Comparison of ENCODE assay signal across 7 mouse cellular contexts in the genomic region with DNA sequence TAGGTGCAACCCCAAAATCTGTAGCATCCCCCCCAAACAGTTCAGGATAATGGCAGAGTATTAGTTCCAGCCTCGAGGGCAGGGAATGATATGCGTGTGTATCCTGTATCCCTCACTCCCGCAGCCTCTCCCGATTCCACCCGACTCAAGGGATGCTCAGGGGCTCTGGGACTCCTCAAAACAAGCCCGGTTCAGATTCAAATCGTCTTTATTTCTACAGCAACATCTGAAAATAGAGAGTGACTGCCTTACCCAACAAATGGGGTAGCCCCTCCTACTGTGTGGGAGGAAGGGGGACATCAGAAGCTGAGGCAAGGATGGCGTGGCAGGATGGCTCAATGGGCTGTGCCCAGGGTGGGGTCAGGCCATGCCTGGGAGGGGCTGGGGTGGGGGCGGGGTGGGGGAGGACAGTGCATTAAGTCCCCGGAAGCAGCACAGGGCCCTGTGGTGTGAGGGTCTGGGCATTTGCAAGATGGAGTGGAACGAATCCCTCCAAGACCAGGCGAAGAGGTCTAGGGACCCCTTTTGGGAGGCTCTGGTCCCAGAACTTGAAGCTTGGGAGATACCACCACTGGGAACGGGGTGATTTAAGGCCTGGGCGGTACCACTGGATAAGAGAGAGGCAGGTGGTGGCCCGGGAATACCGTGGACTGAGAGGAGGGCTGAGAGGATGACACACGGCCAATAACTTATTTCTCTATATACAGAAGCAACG. TPM values are rescaled to one million over a fixed set of nuclear protein-coding genes. Genes with fewer than 3 reads are reported as not detected.
A peak's percentile ranks its signal among the peaks of the same experiment; 100 is the strongest.
DNase-seq lines count a peak whose midpoint lies in the region; ATAC-seq and TF ChIP-seq lines count a peak whose summit lies in the region.

No protein-coding gene starts in this region.

- no peaks in the 10 kb centered on the region for H3K27me3 ChIP-seq in kidney, embryonic 16.5 days (ENCODE audit: insufficient read depth, low read length)
- H3K27me3 ChIP-seq in E14TG2a.4 (ENCODE audit: insufficient read depth, low read length), result no peaks in the 10 kb centered on the region
- H3K27me3 ChIP-seq in embryonic facial prominence, embryonic 10.5 days (replicated peaks; ENCODE audit: low read depth, poor library complexity, severe bottlenecking), result no peaks in the 10 kb centered on the region
- H3K27me3 ChIP-seq in limb, embryonic 13.5 days, result no peaks in the 10 kb centered on the region

- peak overlapping the region; percentile 88; the same call in 1 of the 2 replicates for H3K4me3 ChIP-seq in kidney, embryonic 16.5 days (ENCODE audit: low read length)
- 0 out of 2 replicates have a peak overlapping the region, but pooled peaks have one; percentile 93 for H3K4me3 ChIP-seq in E14TG2a.4 (replicated peaks; ENCODE audit: low read length)
- H3K4me3 ChIP-seq in embryonic facial prominence, embryonic 10.5 days, result peak overlapping the region; percentile 77; the same call in 1 of the 2 replicates
- no peak overlapping the region for H3K4me3 ChIP-seq in limb, embryonic 13.5 days

- peak overlapping the region; percentile 81; the same call in 1 of the 2 replicates for H3K27ac ChIP-seq in kidney, embryonic 16.5 days (ENCODE audit: low read length)
- H3K27ac ChIP-seq in embryonic facial prominence, embryonic 10.5 days (replicated peaks), result no peak overlapping the region
- no peak overlapping the region for H3K27ac ChIP-seq in limb, embryonic 13.5 days

- no peak overlapping the region for H3K4me2 ChIP-seq in kidney, embryonic 16.5 days (replicated peaks; ENCODE audit: low read depth, low read length)
- peak overlapping the region; percentile 96; the same call in 1 of the 2 replicates for H3K4me2 ChIP-seq in limb, embryonic 13.5 days (replicated peaks)

- 0 out of 2 replicates have a peak, but pooled peaks have one; percentile 1 for ATAC-seq in kidney, embryonic 16.5 days (ENCODE audit: low FRiP score, low TSS enrichment)
- ATAC-seq in limb, embryonic 13.5 days (ENCODE audit: low FRiP score, low read depth), result no peak
- no peak for ATAC-seq in erythroid progenitor cell, adult 5-6 weeks (replicated peaks; ENCODE audit: low FRiP score, poor library complexity, severe bottlenecking)
- ATAC-seq in frontal cortex, adult (ENCODE audit: low TSS enrichment), result no peak

- peaks cover 28% of the 10 kb centered on the region for H3K4me1 ChIP-seq in kidney, embryonic 16.5 days (ENCODE audit: insufficient read depth, low read length)
- H3K4me1 ChIP-seq in E14TG2a.4 (replicated peaks; ENCODE audit: low read depth, low read length), result peaks cover 53% of the 10 kb centered on the region
- H3K4me1 ChIP-seq in embryonic facial prominence, embryonic 10.5 days, result peaks cover 36% of the 10 kb centered on the region
- H3K4me1 ChIP-seq in limb, embryonic 13.5 days, result peaks cover 13% of the 10 kb centered on the region

- H3K36me3 ChIP-seq in kidney, embryonic 16.5 days (ENCODE audit: insufficient read depth, low read length), result peaks cover 62% of the 10 kb centered on the region
- peaks cover 72% of the 10 kb centered on the region for H3K36me3 ChIP-seq in E14TG2a.4 (ENCODE audit: insufficient read depth, low read length)
- H3K36me3 ChIP-seq in embryonic facial prominence, embryonic 10.5 days (replicated peaks), result peaks cover 78% of the 10 kb centered on the region
- peaks cover 72% of the 10 kb centered on the region for H3K36me3 ChIP-seq in limb, embryonic 13.5 days

- peak overlapping the region; percentile 15; the same call in 1 of the 2 replicates for H3K9ac ChIP-seq in kidney, embryonic 16.5 days (replicated peaks; ENCODE audit: low read length)
- H3K9ac ChIP-seq in limb, embryonic 13.5 days, result no peak overlapping the region

- no peak for TF ChIP-seq CTCF in E14TG2a.4 (conservative IDR thresholded peaks at IDR 0.05; ENCODE audit: low read length)

- DNase-seq in kidney, postnatal 36 days, result no peak
- no peak for DNase-seq in embryonic facial prominence, embryonic 10.5 days (ENCODE audit: low spot score)

- WGBS in kidney, embryonic 16.5 days, result 69% methylated on average over 18 of the region's 18 CpGs
- WGBS in embryonic facial prominence, embryonic 10.5 days, result 74% methylated on average over 18 of the region's 18 CpGs
- WGBS in limb, embryonic 13.5 days, result 78% methylated on average over 18 of the region's 18 CpGs

- H3K9me3 ChIP-seq in kidney, embryonic 16.5 days (ENCODE audit: low read length), result no peaks in the 10 kb centered on the region
- no peaks in the 10 kb centered on the region for H3K9me3 ChIP-seq in E14TG2a.4 (ENCODE audit: low read length)
- H3K9me3 ChIP-seq in embryonic facial prominence, embryonic 10.5 days, result no peaks in the 10 kb centered on the region
- no peaks in the 10 kb centered on the region for H3K9me3 ChIP-seq in limb, embryonic 13.5 days

RNA-seq across cellular contexts. Expression of a gene that starts 0.8 kb away (rescaled TPM):
- 306 and 315 TPM in 2 replicates for polyA plus RNA-seq in kidney, embryonic 16.5 days (2015; fragmentation: Nextera tagmentation; extraction: Ambion mirVana)
- polyA plus RNA-seq in embryonic facial prominence, embryonic 10.5 days (2016; fragmentation: Nextera tagmentation; extraction: Ambion mirVana), result 266 and 270 TPM in 2 replicates
- polyA plus RNA-seq in limb, embryonic 13.5 days (2015; fragmentation: Nextera tagmentation; extraction: Ambion mirVana), result 248 and 251 TPM in 2 replicates
- total RNA-seq in erythroid progenitor cell, adult 5-6 weeks (2015; ENCODE audit: low replicate concordance), result 12.2 and 13.7 TPM in 2 replicates
- 20.5 and 23.3 TPM in 2 replicates for total RNA-seq in erythroid progenitor cell, adult 5-6 weeks (2017; ENCODE audit: low replicate concordance)

RNA-seq across cellular contexts. Expression of a gene that starts 9.4 kb away (rescaled TPM):
- 10.8 and 14.0 TPM in 2 replicates for polyA plus RNA-seq in kidney, embryonic 16.5 days (2015; fragmentation: Nextera tagmentation; extraction: Ambion mirVana)
- 28.4 and 31.7 TPM in 2 replicates for polyA plus RNA-seq in embryonic facial prominence, embryonic 10.5 days (2016; fragmentation: Nextera tagmentation; extraction: Ambion mirVana)
- polyA plus RNA-seq in limb, embryonic 13.5 days (2015; fragmentation: Nextera tagmentation; extraction: Ambion mirVana), result 34.5 and 35.2 TPM in 2 replicates
- not detected in 2 replicates for total RNA-seq in erythroid progenitor cell, adult 5-6 weeks (2015; ENCODE audit: low replicate concordance)
- total RNA-seq in erythroid progenitor cell, adult 5-6 weeks (2017; ENCODE audit: low replicate concordance), result 0.39 TPM in 1 of 2 replicates, not detected in the other

RNA-seq across cellular contexts. Expression of a gene that starts 10.6 kb away (rescaled TPM):
- 25.1 and 27.4 TPM in 2 replicates for polyA plus RNA-seq in kidney, embryonic 16.5 days (2015; fragmentation: Nextera tagmentation; extraction: Ambion mirVana)
- polyA plus RNA-seq in embryonic facial prominence, embryonic 10.5 days (2016; fragmentation: Nextera tagmentation; extraction: Ambion mirVana), result 30.0 and 31.2 TPM in 2 replicates
- polyA plus RNA-seq in limb, embryonic 13.5 days (2015; fragmentation: Nextera tagmentation; extraction: Ambion mirVana), result 23.6 and 29.0 TPM in 2 replicates
- total RNA-seq in erythroid progenitor cell, adult 5-6 weeks (2015; ENCODE audit: low replicate concordance), result 10.5 TPM in 1 of 2 replicates, not detected in the other
- 0.90 TPM in 1 of 2 replicates, not detected in the other for total RNA-seq in erythroid progenitor cell, adult 5-6 weeks (2017; ENCODE audit: low replicate concordance)

RNA-seq across cellular contexts. Expression of a gene that starts 19.4 kb away (rescaled TPM):
- 122 and 127 TPM in 2 replicates for polyA plus RNA-seq in kidney, embryonic 16.5 days (2015; fragmentation: Nextera tagmentation; extraction: Ambion mirVana)
- polyA plus RNA-seq in embryonic facial prominence, embryonic 10.5 days (2016; fragmentation: Nextera tagmentation; extraction: Ambion mirVana), result 70.5 and 73.4 TPM in 2 replicates
- polyA plus RNA-seq in limb, embryonic 13.5 days (2015; fragmentation: Nextera tagmentation; extraction: Ambion mirVana), result 88.5 and 94.5 TPM in 2 replicates
- total RNA-seq in erythroid progenitor cell, adult 5-6 weeks (2015; ENCODE audit: low replicate concordance), result 5.0 and 10.8 TPM in 2 replicates
- total RNA-seq in erythroid progenitor cell, adult 5-6 weeks (2017; ENCODE audit: low replicate concordance), result 6.2 TPM in 1 of 2 replicates, not detected in the other

RNA-seq across cellular contexts. Expression of a gene that starts 22.4 kb away (rescaled TPM):
- 1.6 and 1.8 TPM in 2 replicates for polyA plus RNA-seq in kidney, embryonic 16.5 days (2015; fragmentation: Nextera tagmentation; extraction: Ambion mirVana)
- 1.4 and 1.9 TPM in 2 replicates for polyA plus RNA-seq in embryonic facial prominence, embryonic 10.5 days (2016; fragmentation: Nextera tagmentation; extraction: Ambion mirVana)
- 2.7 TPM in 2 replicates for polyA plus RNA-seq in limb, embryonic 13.5 days (2015; fragmentation: Nextera tagmentation; extraction: Ambion mirVana)
- not detected in 2 replicates for total RNA-seq in erythroid progenitor cell, adult 5-6 weeks (2015; ENCODE audit: low replicate concordance)
- not detected in 2 replicates for total RNA-seq in erythroid progenitor cell, adult 5-6 weeks (2017; ENCODE audit: low replicate concordance)
